Mouse (Mus musculus): ENCODE measurements around the gene Arhgef40. TPM values are rescaled to one million over a fixed set of nuclear protein-coding genes. Genes with fewer than 3 reads are reported as not detected.

The Arhgef40 gene
- polyA plus RNA-seq, 1 experiment from 2014 or later = 108 TPM

- 43% methylated on average over 16 of the region's 16 CpGs for WGBS
- H3K9me3 ChIP-seq (ENCODE audit: low read depth, low read length) = no peaks in the 10 kb centered on the region
- H3K4me1 ChIP-seq (ENCODE audit: insufficient read depth) = no peaks in the 10 kb centered on the region
- H3K27me3 ChIP-seq (ENCODE audit: insufficient read depth, low read length) = no peaks in the 10 kb centered on the region
- no peak overlapping the region for H3K4me3 ChIP-seq (ENCODE audit: low read depth, low read length)
- H3K36me3 ChIP-seq (ENCODE audit: insufficient read depth) = peaks cover 93% of the 10 kb centered on the region
- H3K4me2 ChIP-seq = no peak overlapping the region
- peak; percentile 61 for DNase-seq
- H3K27ac ChIP-seq (ENCODE audit: low read depth) = no peak overlapping the region
- no peak for ATAC-seq (ENCODE audit: insufficient read depth)
- H3K9ac ChIP-seq = no peak overlapping the region
- TF ChIP-seq CTCF (IDR thresholded peaks at IDR 0.05; ENCODE audit: low read depth) = no peak
Observed at GRCm38 (mm10) chr14:52003981-52004495, 19.5 kb downstream of the Arhgef40 start.

DNA sequence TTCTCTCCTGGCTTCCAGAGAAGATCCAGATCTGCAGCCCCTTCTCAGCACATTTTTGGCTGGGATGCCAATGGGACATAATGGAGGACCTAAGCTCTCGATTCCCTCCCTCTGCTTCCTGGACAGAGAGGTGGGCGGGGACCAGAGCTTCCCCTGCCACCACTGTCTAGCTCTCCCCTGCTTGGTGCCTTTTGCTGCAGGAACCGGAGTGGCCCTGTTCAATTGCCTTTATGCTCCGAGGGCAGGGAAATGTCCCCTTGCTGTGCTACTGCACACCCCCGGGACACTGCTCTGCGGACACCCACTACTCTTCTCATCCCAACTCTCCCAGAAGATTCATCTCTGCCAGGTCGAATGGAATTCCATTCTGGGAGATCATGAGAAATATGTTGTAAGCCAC lies 20.6 kb downstream of the Arhgef40 start:
- TF ChIP-seq CTCF (IDR thresholded peaks at IDR 0.05; ENCODE audit: low read depth) = no peak
- DNase-seq (no peak), ATAC-seq (ENCODE audit: insufficient read depth) (no peak)
- H3K4me3 ChIP-seq (ENCODE audit: low read depth, low read length) = no peak overlapping the region
- WGBS = 73% methylated on average over 7 of the region's 7 CpGs
- H3K9me3 ChIP-seq (ENCODE audit: low read depth, low read length) = no peaks in the 10 kb centered on the region
- no peak overlapping the region for H3K27ac ChIP-seq (ENCODE audit: low read depth)
- peaks cover 88% of the 10 kb centered on the region for H3K36me3 ChIP-seq (ENCODE audit: insufficient read depth)
- no peak overlapping the region for H3K9ac ChIP-seq
- H3K4me1 ChIP-seq (ENCODE audit: insufficient read depth) = peaks cover 5% of the 10 kb centered on the region
- H3K27me3 ChIP-seq (ENCODE audit: insufficient read depth, low read length) = no peaks in the 10 kb centered on the region
- no peak overlapping the region for H3K4me2 ChIP-seq

- Histone ChIP-seq H3K36me3 (ENCODE audit: insufficient read depth) (peaks cover 83% of the 10 kb centered on the region), H3K9me3 (ENCODE audit: low read depth, low read length) (no peaks in the 10 kb centered on the region), H3K4me1 (ENCODE audit: insufficient read depth) (peaks cover 9% of the 10 kb centered on the region), H3K4me2 (no peak overlapping the region), H3K9ac (no peak overlapping the region), H3K27me3 (ENCODE audit: insufficient read depth, low read length) (no peaks in the 10 kb centered on the region), H3K27ac (ENCODE audit: low read depth) (no peak overlapping the region), H3K4me3 (ENCODE audit: low read depth, low read length) (no peak overlapping the region)
- DNase-seq = no peak
- no peak for TF ChIP-seq CTCF (IDR thresholded peaks at IDR 0.05; ENCODE audit: low read depth)
- WGBS = 80% methylated on average over 6 of the region's 6 CpGs
- ATAC-seq (ENCODE audit: insufficient read depth) = no peak
Observed at GRCm38 (mm10) chr14:52005616-52006015, 21.1 kb downstream of the Arhgef40 start.

DNA sequence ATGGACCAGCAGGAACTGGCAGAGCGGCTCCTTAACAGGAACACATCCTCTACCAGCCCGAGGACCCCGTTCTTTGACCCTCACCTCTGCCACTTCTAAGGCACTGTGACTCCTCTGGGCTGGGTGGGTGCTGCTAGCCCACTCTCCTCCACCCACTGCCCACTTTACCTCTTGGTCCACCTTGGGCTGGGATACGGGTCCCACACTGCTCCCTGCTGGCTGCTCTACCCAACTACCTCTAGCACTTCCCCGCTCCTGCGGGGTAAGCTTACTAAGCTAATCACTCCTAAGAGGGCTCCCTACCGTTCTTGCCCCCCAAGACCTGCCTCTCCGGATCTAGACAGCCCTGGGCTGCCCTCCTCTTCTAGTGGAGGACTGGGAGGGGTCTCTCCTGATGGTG lies 21.7 kb downstream of the Arhgef40 start:
- no peak overlapping the region for H3K4me2 ChIP-seq
- no peak overlapping the region for H3K9ac ChIP-seq
- DNase-seq (no peak), ATAC-seq (ENCODE audit: insufficient read depth) (no peak)
- H3K9me3 ChIP-seq (ENCODE audit: low read depth, low read length) = no peaks in the 10 kb centered on the region
- H3K27ac ChIP-seq (ENCODE audit: low read depth) = no peak overlapping the region
- 73% methylated on average over 8 of the region's 8 CpGs for WGBS
- peaks cover 12% of the 10 kb centered on the region for H3K4me1 ChIP-seq (ENCODE audit: insufficient read depth)
- H3K4me3 ChIP-seq (ENCODE audit: low read depth, low read length) = no peak overlapping the region
- TF ChIP-seq CTCF (IDR thresholded peaks at IDR 0.05; ENCODE audit: low read depth) = peak; percentile 29; the same call in 1 of the 2 replicates
- peaks cover 77% of the 10 kb centered on the region for H3K36me3 ChIP-seq (ENCODE audit: insufficient read depth)
- H3K27me3 ChIP-seq (ENCODE audit: insufficient read depth, low read length) = no peaks in the 10 kb centered on the region

DNA sequence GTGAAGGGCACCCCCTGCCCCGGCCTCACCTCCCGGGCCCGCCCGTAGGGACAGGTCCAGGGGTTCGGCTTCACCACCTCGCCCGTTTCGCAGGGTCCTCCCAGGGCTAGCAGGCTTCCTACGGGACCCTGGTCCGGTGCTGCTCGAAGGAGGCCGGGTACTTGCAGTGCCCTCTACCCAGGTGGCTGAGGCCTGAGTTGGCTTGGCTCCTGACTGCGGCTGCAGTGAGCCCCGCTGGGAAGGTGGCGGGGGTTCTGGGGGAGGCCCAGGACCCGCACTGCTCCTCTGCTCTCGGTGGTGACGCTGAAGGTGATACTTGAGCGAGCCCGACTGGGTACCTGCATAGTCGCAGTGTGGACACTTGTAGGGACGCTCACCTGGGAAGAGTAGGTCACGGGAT lies 22.3 kb downstream of the Arhgef40 start:
- WGBS = 91% methylated on average over 23 of the region's 23 CpGs
- H3K36me3 ChIP-seq (ENCODE audit: insufficient read depth) = peaks cover 73% of the 10 kb centered on the region

GRCm38 (mm10) chr14:52008321-52009203 lies 24.0 kb downstream of the Arhgef40 start:
- H3K4me1 ChIP-seq (ENCODE audit: insufficient read depth) = peaks cover 12% of the 10 kb centered on the region
- ATAC-seq (ENCODE audit: insufficient read depth) (peak; percentile 59), DNase-seq (peak; percentile 93)
- peaks cover 55% of the 10 kb centered on the region for H3K36me3 ChIP-seq (ENCODE audit: insufficient read depth)
- WGBS = 51% methylated on average over 38 of the region's 38 CpGs
- peak; percentile 100 for TF ChIP-seq CTCF (IDR thresholded peaks at IDR 0.05; ENCODE audit: low read depth)
- no peak overlapping the region for H3K4me3 ChIP-seq (ENCODE audit: low read depth, low read length)
- peak overlapping the region; percentile 29; the same call in 1 of the 2 replicates for H3K4me2 ChIP-seq
- no peak overlapping the region for H3K27ac ChIP-seq (ENCODE audit: low read depth)
- no peak overlapping the region for H3K9ac ChIP-seq
- H3K27me3 ChIP-seq (ENCODE audit: insufficient read depth, low read length) = no peaks in the 10 kb centered on the region
- no peaks in the 10 kb centered on the region for H3K9me3 ChIP-seq (ENCODE audit: low read depth, low read length)

More for the DNA sequence above, 22.3 kb downstream of the Arhgef40 start:
- Histone ChIP-seq H3K4me2 (no peak overlapping the region), H3K27me3 (ENCODE audit: insufficient read depth, low read length) (no peaks in the 10 kb centered on the region), H3K4me3 (ENCODE audit: low read depth, low read length) (no peak overlapping the region), H3K27ac (ENCODE audit: low read depth) (no peak overlapping the region), H3K4me1 (ENCODE audit: insufficient read depth) (peaks cover 12% of the 10 kb centered on the region), H3K9me3 (ENCODE audit: low read depth, low read length) (no peaks in the 10 kb centered on the region), H3K9ac (no peak overlapping the region)
- TF ChIP-seq CTCF (IDR thresholded peaks at IDR 0.05; ENCODE audit: low read depth) = no peak
- ATAC-seq (ENCODE audit: insufficient read depth) (no peak), DNase-seq (no peak)

DNA sequence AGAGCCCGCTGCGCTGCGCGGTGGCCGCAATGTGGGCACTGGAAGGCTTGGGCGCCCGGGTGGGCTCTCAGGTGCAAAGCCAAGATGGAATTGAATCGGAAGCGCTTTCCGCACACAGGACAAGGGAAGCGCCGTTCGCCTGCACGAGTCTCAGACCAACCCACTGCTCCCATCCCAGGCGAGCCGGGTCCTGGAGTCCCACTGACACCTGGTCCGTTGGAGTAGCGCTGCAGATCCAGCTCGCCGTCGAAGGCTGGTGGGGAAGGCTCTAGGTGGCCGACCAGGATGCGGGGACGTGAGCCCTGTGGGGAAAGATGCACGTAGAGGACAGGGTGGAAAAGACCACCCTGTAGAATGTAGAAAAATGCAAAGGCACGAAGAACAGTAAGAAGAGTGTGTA lies 24.8 kb downstream of the Arhgef40 start:
- H3K9ac ChIP-seq = no peak overlapping the region
- WGBS = 59% methylated on average over 26 of the region's 26 CpGs
- no peaks in the 10 kb centered on the region for H3K27me3 ChIP-seq (ENCODE audit: insufficient read depth, low read length)
- peaks cover 47% of the 10 kb centered on the region for H3K36me3 ChIP-seq (ENCODE audit: insufficient read depth)
- H3K9me3 ChIP-seq (ENCODE audit: low read depth, low read length) = no peaks in the 10 kb centered on the region
- peaks cover 12% of the 10 kb centered on the region for H3K4me1 ChIP-seq (ENCODE audit: insufficient read depth)
- peak overlapping the region; percentile 29; the same call in 1 of the 2 replicates for H3K4me2 ChIP-seq
- TF ChIP-seq CTCF (IDR thresholded peaks at IDR 0.05; ENCODE audit: low read depth) = no peak
- DNase-seq = no peak
- 0 out of 2 replicates have a peak, but pooled peaks have one; percentile 0 for ATAC-seq (ENCODE audit: insufficient read depth)
- no peak overlapping the region for H3K27ac ChIP-seq (ENCODE audit: low read depth)
- H3K4me3 ChIP-seq (ENCODE audit: low read depth, low read length) = no peak overlapping the region
